Mouse (Mus musculus) gastrocnemius, postnatal 36 days (tissue): ENCODE data around the gene Hdac9. TPM values are rescaled to one million over a fixed set of nuclear protein-coding genes. Genes with fewer than 3 reads are reported as not detected.
"Not testable (repeated sequence)": the region's sequence is repeated elsewhere in the genome, so short reads cannot be mapped to it uniquely, and the experiment has no call there.

ENCODE experiments used
- DNase-seq, 2 experiments: peaks; one replicate each; pipeline ENCODE4 v3.0.0; 2022
- intact Hi-C: fragments of 180-260 bp; cut with DNase I; formaldehyde crosslinking; loops from one replicate; pipeline ENCODE4 v1.15.1; 2025
- total RNA-seq, 2 experiments: library from RNA; stranded (reverse); gene quantifications; 2 replicates each; pipeline ENCODE4 v1.2.3; 2021

The Hdac9 gene
- total RNA-seq, 2 experiments from 2014 or later, result 2.7 to 5.8 TPM

DNA sequence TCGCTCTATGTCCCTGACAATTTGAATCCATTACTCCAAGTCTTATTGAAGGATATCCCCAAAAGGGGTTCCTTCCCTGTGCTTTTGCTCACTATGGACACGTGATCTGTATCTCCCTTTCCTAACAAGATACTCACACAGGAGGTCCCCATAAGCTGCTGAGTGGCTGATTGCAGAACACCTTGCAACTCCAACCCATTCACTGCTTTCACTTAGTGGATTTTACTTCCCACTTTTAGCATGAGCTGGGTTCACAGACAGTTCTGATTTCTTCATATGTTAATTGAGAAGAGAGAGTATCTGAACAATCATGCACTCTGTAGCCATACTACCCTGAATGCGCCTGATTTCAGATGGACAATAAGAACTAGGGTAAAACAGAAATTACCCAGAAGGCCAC is 740.1 kb downstream of the Hdac9 start:
- intact Hi-C loops, result no loop called here
- no peak for DNase-seq

DNA sequence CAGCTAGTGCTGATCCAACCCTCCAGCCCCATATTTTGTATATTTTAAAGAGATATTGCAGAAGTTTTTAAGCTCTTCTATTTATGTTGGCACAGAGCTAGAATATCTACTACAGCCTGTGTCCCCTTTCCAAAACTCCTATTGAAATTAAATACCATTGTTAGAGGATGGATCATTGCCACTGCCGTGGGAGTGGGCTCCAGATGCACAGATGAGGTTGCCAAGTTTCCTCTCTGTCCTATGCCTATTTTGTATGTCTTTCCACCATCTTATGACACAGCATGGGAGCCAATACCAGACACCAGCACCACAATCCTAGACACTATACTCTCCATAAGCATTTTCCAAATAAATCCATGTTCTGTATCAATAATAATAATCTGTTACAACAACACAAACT is 743.9 kb downstream of the Hdac9 start:
- intact Hi-C loops, result no loop called here
- no peak for DNase-seq

DNA sequence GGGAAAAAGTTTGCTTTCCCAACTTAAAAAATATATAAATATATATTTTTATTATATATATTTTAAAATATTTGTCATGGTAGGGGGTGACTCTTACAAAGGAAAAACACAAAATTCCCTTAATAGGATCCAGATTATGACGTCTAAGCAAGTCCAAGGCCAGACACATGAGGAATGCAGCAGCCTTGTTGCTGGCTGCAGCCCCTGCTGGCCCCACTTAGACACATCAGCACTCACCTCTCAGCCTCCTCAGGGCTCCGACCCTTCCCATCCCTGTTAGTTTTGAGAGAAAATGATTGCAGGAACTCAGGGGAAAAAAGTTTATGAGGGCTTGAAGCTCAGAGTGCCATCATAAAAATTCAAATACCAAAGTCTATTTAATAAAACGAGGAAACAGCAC is 746.3 kb downstream of the Hdac9 start:
- intact Hi-C loops, result no loop called here

DNA sequence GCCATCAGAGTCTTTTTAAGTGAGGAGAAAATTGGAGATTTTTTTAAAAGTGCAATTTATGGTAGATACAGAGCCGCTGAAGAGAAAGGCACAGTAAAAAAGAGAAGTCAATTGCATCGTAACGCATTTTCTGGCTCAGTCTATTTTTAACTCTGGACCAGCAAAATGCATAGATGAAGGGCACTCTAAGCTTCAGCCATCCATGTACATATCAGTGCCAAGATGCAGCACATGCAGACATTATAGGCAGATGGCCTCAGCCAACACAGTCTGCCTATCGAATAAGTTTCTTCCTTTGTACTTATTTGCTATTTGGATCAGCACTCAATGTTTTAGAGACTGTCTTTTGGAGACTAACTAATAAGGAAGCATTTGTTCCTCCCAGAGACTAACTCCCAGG is 751.2 kb downstream of the Hdac9 start:
- intact Hi-C loops, result no loop called here
- no peak for DNase-seq

More for the DNA sequence above, 746.3 kb downstream of the Hdac9 start:
- no peak for DNase-seq

DNA sequence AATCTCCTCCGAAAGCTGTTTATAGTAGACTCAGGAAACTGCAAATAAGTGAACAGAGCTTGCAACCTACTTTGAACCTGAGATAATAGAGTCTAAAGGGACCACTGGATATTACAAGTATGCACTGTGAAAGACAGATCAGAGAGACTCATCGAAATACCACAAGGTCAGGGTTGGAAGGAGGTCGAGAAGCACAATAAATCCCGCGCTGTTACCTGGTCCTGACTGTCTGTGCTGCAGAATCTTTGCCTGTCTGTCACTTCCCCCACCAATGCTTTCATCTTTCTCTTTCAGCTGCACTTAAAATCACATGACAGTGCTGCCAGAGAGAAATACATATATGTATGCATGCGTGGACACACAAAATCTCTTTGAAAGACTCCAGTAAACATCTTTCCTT is 760.6 kb downstream of the Hdac9 start:
- no peak for DNase-seq
- intact Hi-C loops, result no loop called here

DNA sequence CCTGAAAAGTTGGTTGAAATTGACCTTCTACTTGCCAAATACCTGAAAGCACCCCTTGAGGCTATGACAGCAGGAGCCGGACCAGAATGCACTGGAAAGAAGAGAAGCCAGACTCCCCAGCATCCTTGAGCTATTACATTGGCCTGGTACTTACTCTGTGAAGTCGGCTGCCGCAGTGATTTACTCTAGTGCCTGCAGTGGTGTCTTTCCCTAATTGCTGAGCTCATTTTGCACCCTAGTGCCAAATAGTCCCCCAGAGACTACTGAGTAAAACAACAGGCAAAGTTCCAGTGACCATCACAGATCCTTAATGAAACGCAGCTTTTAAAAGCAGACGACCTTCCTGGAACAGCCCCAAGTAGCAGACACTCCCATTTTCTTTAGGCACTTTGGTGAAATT is 761.2 kb downstream of the Hdac9 start:
- DNase-seq, result no peak
- intact Hi-C loops, result no loop called here

DNA sequence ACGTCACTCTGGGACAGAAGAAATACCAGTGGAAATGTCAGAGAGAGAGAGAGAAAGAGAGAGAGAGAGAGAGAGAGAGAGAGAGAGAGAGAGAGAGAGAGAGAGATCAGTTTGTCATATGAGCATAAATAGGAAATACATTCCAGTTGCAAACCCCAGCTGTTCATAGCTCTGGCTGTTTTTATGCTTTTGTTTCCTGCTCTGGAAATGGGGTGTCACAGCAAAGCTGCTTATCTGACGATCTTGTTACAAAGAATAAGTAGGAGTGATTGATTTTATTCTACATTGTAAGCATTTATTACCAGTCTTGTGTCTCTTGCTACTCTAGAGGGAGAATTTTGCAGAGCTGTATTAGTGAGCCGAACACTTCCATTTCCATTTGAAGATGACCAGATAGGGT is 762.1 kb downstream of the Hdac9 start:
- DNase-seq, result no peak
- intact Hi-C loops, result no loop called here

DNA sequence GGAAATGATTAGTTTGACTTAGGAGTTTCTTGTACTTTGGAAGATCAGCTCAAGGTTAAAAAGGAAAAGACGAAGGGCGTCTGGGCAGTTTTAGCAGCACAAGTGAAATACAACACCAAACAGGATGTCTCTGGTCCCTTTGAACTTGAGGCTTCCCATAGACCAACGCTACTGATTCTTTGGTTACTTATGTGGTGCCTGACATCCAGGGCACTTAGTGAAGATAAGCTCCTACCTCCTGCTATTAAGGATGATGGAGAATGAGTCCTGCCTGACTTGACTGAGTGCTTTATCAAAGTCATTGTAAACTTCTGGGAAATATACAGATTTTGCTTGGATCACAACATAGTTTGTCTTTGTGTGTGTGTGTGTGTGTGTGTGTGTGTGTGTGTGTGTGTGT is 765.6 kb downstream of the Hdac9 start:
- DNase-seq, result no peak
- intact Hi-C loops, result no loop called here

DNA sequence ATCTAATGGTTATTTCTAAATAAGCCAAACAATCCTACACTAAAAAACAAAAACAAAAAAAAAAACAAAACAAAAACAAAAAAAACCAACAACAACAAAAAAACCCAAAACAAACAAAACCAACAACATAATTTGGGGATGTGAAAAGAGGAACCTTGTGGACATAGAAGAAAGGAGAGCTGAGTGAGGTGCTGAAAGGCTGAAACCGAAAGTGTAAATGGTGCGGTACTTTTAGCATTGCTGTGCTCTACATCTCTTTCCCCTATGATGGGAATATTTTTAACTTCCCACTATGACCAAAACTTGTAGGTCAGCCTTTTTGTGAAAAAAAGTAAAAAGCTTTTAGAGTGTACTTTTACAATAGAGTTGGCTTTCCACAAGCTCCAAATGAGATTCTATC is 774.2 kb downstream of the Hdac9 start:
- intact Hi-C loops, result no loop called here
- no peak for DNase-seq

DNA sequence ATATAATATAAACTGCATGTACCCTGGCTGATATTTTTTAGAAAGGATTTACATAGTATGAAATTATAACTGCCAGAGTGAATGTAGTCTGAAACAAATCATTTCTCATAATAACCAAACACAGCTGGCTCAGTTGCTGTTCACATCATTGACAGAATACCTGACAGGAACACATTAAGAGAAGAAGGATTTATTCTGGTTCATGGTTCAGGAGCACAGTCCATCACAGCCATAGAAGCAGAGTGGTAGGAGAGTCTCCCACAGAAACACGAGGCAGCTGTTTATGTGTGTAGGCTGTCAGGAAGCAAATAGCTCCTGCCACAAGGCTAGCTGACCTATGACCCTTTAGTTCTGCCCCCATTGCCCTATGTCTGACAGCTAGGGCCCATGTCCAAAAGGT is 803.6 kb downstream of the Hdac9 start:
- intact Hi-C loops, result no loop called here
- DNase-seq, result no peak

DNA sequence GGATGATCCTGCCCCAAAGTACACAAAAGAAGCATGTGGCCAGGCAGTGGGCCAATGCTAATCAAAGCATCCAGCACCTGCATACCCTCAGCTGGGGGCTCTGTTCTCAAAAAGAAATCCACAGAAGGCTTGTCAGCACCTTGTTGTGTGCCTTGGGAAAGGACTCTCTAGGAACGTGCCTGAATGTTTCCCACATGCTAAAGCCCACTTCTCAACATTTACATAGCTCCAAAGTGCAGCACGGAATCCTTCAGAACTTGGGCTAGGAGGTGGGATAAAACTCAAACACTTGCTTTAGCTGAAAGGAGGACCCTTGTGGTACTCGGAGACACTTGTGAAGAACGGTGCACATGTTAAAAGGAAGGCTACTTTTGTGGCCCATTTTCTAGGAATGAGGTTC is 823.9 kb downstream of the Hdac9 start:
- intact Hi-C loops, result no loop called here
- no peak for DNase-seq

DNA sequence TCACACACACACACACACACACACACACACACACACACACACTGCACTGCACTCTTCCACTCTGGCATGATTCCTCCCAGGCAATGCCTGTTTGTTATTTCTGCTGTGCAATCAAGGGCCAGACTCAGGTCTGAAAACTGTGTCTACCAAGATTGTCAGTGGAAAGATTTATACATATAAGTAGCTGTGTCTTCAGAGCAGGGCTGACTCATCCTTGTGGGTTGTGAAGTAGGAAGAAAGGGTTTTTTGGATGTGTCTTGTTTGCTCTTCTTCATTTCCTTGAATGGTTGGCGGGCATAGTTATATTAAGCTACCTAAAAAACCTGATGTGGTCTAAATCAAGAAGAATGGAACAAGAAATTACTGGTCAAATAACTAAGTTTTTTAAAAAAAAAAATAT is 825.0 kb downstream of the Hdac9 start:
- intact Hi-C loops, result no loop called here
- no peak for DNase-seq

DNA sequence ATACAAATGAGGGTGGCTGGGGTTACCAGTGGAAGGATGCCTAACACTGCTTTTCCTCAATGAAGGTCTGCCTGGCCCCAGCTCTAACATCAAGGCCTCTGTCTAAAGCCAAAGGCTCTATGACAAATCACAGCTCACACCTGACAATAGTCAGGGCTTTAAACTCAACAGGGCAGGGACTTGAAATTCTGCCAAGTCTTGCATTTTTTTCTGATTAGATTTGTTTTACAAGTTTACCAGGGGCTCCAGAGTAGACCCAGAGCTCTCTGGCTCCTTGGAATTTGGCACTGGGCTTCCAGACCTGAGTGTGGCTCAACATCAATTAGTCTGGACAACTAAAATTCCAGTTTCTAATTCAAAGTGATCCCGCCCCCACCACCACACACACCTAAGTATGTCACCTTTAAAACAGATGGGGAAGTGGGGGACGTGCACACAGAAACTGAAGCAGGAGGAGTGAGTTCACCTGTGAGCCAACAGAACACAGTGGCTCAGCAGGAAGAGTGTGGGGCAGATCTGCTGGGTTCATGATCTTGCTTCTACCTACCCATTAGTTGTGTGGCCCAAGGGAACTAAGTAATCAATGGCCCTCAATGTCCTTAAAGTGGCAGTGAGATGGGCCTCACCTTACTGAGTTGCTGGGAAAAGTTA is 829.5 kb downstream of the Hdac9 start:
- intact Hi-C loops, result no loop called here
- no peak for DNase-seq

DNA sequence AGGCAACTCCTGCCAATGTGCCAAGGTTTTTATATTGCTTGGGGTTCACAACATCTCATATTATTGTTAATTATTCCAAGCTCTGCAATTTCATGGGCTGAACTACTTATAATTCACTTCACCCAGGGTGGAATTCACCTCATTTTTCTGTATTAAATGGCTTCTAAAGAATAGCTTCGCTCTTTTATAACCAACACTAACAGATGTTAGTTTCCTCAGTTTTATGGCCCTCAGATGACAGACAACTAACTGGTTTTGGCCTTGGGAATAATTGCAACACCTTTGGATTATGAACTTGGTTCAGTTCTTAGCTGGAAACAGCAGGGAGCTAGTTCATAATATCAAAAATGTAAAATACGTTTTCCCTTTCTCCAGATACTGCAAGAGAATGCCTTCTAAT is 839.9 kb downstream of the Hdac9 start:
- intact Hi-C loops, result no loop called here

DNA sequence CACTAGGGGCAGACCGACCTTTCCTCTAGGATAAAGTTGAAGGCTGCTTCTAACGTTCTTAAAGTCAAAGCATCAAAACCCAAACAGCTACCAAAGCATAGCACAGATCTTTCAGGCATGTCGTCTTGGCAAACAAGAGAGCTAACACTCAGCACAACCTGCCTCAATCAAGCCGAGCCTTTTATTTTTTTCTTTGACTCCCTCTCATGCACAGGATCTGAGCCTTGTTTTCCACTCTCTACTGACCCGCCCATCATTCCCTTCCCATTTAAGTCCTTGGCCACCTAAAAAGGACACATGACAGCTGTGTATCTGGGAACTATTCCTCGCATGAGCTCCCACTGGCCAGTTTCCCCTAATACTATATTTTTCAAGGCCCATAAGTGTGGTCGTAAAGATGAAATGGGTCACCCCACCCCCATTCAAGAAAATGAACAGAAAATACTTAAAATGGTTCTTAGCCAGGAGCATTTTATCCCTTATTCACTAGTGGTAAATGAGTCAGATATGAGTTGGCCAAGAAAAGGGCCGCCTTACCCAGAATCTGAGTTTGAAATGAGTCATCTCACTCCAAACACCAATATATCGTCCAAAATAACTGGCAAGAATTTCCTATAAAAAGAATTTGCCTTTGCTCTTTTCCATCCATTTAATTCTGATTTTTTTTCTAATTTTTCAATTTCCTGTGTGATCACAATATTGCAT is 840.9 kb downstream of the Hdac9 start:
- DNase-seq, result peak in 1 of 2 experiments; percentile 21
- intact Hi-C loops, result no loop called here

More for the DNA sequence above, 839.9 kb downstream of the Hdac9 start:
- no peak for DNase-seq

DNA sequence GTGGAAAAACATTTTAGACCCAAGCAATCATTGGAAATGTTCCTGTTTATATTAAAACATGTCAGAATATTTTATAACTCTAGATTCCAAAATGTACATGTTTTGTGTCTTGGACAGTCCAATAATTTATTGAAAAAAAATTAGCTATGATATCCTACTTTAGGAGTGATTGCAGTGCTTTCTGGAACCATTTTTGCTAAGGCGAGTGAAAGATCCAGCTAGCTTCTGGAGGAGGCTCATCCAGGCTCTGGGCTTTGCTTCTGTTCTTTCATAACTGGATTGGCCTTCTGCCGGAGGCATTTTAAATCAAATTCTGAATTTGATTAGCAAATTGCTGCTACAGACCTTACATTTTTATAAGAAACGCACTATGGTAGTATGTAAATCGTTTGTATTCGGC is 864.4 kb downstream of the Hdac9 start:
- intact Hi-C loops, result no loop called here

DNA sequence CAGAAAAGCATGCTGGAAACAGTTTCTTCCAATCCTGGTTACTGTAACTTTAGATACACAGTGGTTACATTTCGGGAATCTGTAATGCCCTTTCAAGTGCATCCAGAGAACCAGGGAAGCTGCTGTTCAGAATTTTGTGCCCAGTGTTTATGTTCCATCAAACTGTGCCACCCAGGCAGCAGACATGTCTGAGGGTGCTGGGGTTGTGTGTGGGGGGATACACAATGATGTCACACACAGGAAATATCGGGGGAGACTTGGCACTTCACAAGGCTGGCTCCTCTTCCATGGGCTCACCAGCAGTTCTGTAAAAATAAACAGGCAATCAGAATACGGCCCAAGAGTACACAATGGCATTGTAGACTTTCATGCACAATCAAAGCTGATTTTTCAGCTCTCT is 864.9 kb downstream of the Hdac9 start:
- no peak for DNase-seq
- intact Hi-C loops, result no loop called here

More for the DNA sequence above, 864.4 kb downstream of the Hdac9 start:
- no peak for DNase-seq

DNA sequence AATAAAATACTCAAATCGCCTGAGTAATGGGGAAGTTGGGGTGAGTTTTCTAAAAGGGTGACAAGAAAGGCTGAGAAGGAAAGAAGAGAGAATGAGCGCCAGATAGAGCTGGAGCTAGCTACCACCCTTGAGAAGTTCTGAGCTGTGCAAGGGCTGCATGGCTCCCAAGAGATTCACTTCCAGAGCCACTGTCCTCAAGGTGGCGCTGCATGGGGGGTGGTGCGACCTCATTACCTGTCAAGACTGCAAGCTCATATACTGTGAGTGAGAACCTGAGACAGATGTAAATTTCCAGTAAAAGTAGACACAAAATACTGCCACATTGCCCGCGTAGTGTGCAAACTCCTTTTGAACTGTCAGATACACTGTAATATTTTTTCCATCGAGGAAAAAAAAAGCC is 865.8 kb downstream of the Hdac9 start:
- intact Hi-C loops, result no loop called here

DNA sequence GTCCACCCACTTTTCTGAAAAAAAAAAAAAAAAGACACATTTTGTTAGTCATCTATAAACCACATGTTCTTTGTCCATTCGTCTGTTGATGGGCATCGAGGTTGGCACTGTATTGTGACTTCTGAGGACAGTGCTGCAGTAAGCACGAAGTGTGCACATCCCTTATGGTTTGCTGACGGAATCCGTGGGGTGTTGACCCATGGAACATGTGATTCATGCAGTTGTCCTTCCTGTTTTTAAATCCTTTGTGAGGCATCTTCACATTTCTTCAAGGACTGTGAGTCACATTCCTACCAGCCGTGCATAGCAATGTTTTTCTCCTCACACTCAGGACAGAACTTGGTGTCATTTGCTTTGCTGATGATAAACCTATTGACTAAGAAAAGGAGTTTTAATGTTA is 875.9 kb downstream of the Hdac9 start:
- intact Hi-C loops, result no loop called here
- no peak for DNase-seq

More for the DNA sequence above, 865.8 kb downstream of the Hdac9 start:
- no peak for DNase-seq

DNA sequence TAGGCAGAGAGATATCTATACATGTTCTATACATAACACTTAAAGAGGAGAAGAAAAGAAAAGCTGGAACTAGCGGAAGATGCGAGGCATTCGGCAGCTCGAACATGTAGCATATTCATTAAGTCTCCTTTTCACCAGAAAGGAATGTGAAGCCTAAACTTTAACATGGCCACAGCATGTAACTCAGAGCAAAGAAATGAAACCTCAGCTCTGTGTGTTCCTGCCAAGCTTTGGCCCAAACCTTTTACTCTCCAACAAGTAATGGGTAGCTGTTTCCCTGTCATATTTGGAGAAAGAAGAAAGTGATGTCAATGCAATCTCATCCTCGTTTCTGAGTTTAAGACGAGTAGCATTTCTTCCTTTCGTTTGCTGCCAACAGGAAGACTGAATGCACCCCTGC is 876.8 kb downstream of the Hdac9 start:
- no peak for DNase-seq
- intact Hi-C loops, result no loop called here

DNA sequence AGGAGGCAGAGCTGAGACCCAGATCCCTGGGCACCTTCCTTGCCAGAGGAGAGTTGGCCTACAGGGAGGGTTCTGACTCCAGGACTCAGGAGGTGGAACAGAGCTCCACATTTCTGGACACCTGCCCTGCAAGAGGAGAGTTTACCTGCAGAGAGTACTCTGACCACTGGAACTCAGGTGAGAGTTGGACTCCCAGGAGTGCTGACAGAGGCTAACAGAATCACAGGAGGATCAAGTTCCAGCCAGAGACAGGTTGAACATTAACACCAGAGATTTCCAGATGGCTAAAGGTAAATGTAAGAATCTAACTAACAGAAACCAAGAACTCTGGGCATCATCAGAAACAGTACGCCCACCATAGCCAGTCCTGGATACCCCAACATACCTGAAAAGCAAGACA is 907.1 kb downstream of the Hdac9 start:
- DNase-seq, intact Hi-C loops: not testable (repeated sequence)
